Comparison of ENCODE assay signal across 15 mouse cellular contexts in genomic region chr8:106292484-106293396, GRCm38 (mm10). TPM values are rescaled to one million over a fixed set of nuclear protein-coding genes. Genes with fewer than 3 reads are reported as not detected.
A peak's percentile ranks its signal among the peaks of the same experiment; 100 is the strongest.
DNase-seq lines count a peak whose midpoint lies in the region; ATAC-seq and TF ChIP-seq lines count a peak whose summit lies in the region.
"Had no signal": no experiment of that assay in that cellular context is flagged by ENCODE, and none has a peak within 500 bp of the region (broad histone marks: within the 10 kb centered on the region; RNA-seq: fewer than 3 reads in every experiment).

No protein-coding gene starts in this region.

- no peak overlapping the region for H3K9ac ChIP-seq in limb, embryonic 12.5 days (replicated peaks)
- H3K9ac ChIP-seq in CH12.LX (ENCODE audit: insufficient read depth, low read depth): no peak overlapping the region
- no peak overlapping the region for H3K9ac ChIP-seq in embryonic facial prominence, embryonic 15.5 days
- no peak overlapping the region for H3K9ac ChIP-seq in midbrain, embryonic 14.5 days (replicated peaks; ENCODE audit: low read length)
- H3K9ac ChIP-seq: kidney, embryonic 15.5 days; liver, embryonic 13.5 days; midbrain, embryonic 12.5 days; neural tube, embryonic 12.5 days had no signal

- WGBS in limb, embryonic 12.5 days: 60% methylated on average over 20 of the region's 20 CpGs
- 76% methylated on average over 20 of the region's 20 CpGs for WGBS in limb, embryonic 10.5 days
- 47% methylated on average over 20 of the region's 20 CpGs for WGBS in embryonic facial prominence, embryonic 15.5 days
- 64% methylated on average over 20 of the region's 20 CpGs for WGBS in midbrain, embryonic 14.5 days

- no peak overlapping the region for H3K4me2 ChIP-seq in limb, embryonic 12.5 days
- peak overlapping the region; percentile 76; the same call in 1 of the 2 replicates for H3K4me2 ChIP-seq in CH12.LX (ENCODE audit: insufficient read depth, low read depth, poor library complexity, severe bottlenecking)
- H3K4me2 ChIP-seq in embryonic facial prominence, embryonic 15.5 days (replicated peaks): no peak overlapping the region
- H3K4me2 ChIP-seq in midbrain, embryonic 14.5 days (ENCODE audit: low read length): no peak overlapping the region
- H3K4me2 ChIP-seq: kidney, embryonic 15.5 days; liver, embryonic 13.5 days; midbrain, embryonic 12.5 days; neural tube, embryonic 12.5 days had no signal

- TF ChIP-seq RAD21 in CH12.LX (IDR thresholded peaks at IDR 0.05; ENCODE audit: low read depth, low read length): no peak

- no peaks in the 10 kb centered on the region for H3K36me3 ChIP-seq in limb, embryonic 12.5 days
- H3K36me3 ChIP-seq in limb, embryonic 10.5 days: no peaks in the 10 kb centered on the region
- H3K36me3 ChIP-seq in CH12.LX (replicated peaks in 1 of 2; ENCODE audit: control insufficient read depth in 1 of 2, insufficient read depth in 1 of 2, low read length in 1 of 2): no peaks in the 10 kb centered on the region
- no peaks in the 10 kb centered on the region for H3K36me3 ChIP-seq in embryonic facial prominence, embryonic 15.5 days
- H3K36me3 ChIP-seq in midbrain, embryonic 14.5 days (ENCODE audit: control insufficient read depth, insufficient read depth, low read length): no peaks in the 10 kb centered on the region
- H3K36me3 ChIP-seq: kidney, embryonic 15.5 days; liver, embryonic 13.5 days; midbrain, embryonic 12.5 days; neural tube, embryonic 12.5 days had no signal

- no peak for DNase-seq in limb, embryonic 10.5 days (ENCODE audit: low spot score)
- DNase-seq in CH12.LX (ENCODE audit: extremely low read depth): peak; percentile 50
- peak; percentile 30 for DNase-seq in skeletal muscle tissue, adult 2 months (ENCODE audit: low read depth, low spot score)
- no peak for DNase-seq in right cerebral cortex, postnatal 36 days (ENCODE audit: low spot score in 2 of 2)
- DNase-seq in midbrain, embryonic 14.5 days: no peak
- DNase-seq: heart, adult 2 months; heart, postnatal 14 days; liver, embryonic 13.5 days had no signal

- no peaks in the 10 kb centered on the region for H3K9me3 ChIP-seq in limb, embryonic 12.5 days
- H3K9me3 ChIP-seq in limb, embryonic 10.5 days (replicated peaks): no peaks in the 10 kb centered on the region
- no peaks in the 10 kb centered on the region for H3K9me3 ChIP-seq in CH12.LX (replicated peaks; ENCODE audit: low read length)
- no peaks in the 10 kb centered on the region for H3K9me3 ChIP-seq in embryonic facial prominence, embryonic 15.5 days (replicated peaks)
- no peaks in the 10 kb centered on the region for H3K9me3 ChIP-seq in midbrain, embryonic 14.5 days (ENCODE audit: control insufficient read depth, low read length)
- H3K9me3 ChIP-seq: kidney, embryonic 15.5 days; liver, embryonic 13.5 days; midbrain, embryonic 12.5 days; neural tube, embryonic 12.5 days had no signal

- H3K27ac ChIP-seq in limb, embryonic 12.5 days: peak overlapping the region; percentile 35; the same call in 1 of the 2 replicates
- H3K27ac ChIP-seq in limb, embryonic 10.5 days: no peak overlapping the region
- H3K27ac ChIP-seq in CH12.LX (ENCODE audit: insufficient read depth, low read depth): no peak overlapping the region
- 0 out of 2 replicates have a peak overlapping the region, but pooled peaks have one; percentile 17 for H3K27ac ChIP-seq in embryonic facial prominence, embryonic 15.5 days (replicated peaks)
- H3K27ac ChIP-seq in midbrain, embryonic 14.5 days (replicated peaks; ENCODE audit: low read depth, low read length): no peak overlapping the region
- H3K27ac ChIP-seq: heart, adult 2 months; kidney, embryonic 15.5 days; liver, embryonic 13.5 days; midbrain, embryonic 12.5 days; neural tube, embryonic 12.5 days had no signal

- H3K4me1 ChIP-seq in limb, embryonic 12.5 days (replicated peaks): 0 out of 2 replicates have a peak, but pooled peaks cover 10% of the 10 kb centered on the region
- H3K4me1 ChIP-seq in limb, embryonic 10.5 days: no peaks in the 10 kb centered on the region
- H3K4me1 ChIP-seq in CH12.LX (ENCODE audit: control insufficient read depth in 1 of 2, insufficient read depth in 2 of 2): peaks cover 7 to 17% of the 10 kb centered on the region in 2 experiments
- H3K4me1 ChIP-seq in embryonic facial prominence, embryonic 15.5 days: peaks cover 16% of the 10 kb centered on the region; the same call in 1 of the 2 replicates
- H3K4me1 ChIP-seq in midbrain, embryonic 14.5 days (ENCODE audit: control insufficient read depth, insufficient read depth, low read length): no peaks in the 10 kb centered on the region
- H3K4me1 ChIP-seq: liver, embryonic 13.5 days had no signal

- dilution Hi-C loops in CH12.LX (cut with MboI; ENCODE audit: extremely low pct_ligation_motif_present, extremely low pct_unique_long_range_greater_than_20kb, low sequenced_read_pairs): no loop called here

- H3K79me2 ChIP-seq in CH12.LX (replicated peaks; ENCODE audit: control insufficient read depth, extremely low read depth, insufficient read depth, poor library complexity, severe bottlenecking): no peaks in the 10 kb centered on the region

- no peak for TF ChIP-seq POLR2A in CH12.LX (IDR thresholded peaks at IDR 0.05; ENCODE audit: low read depth, low read length)

- H3K27me3 ChIP-seq in limb, embryonic 12.5 days: 0 out of 2 replicates have a peak, but pooled peaks cover 4% of the 10 kb centered on the region
- H3K27me3 ChIP-seq in limb, embryonic 10.5 days (ENCODE audit: low read depth, poor library complexity, severe bottlenecking): no peaks in the 10 kb centered on the region
- peaks cover 14% of the 10 kb centered on the region for H3K27me3 ChIP-seq in CH12.LX (replicated peaks)
- H3K27me3 ChIP-seq in embryonic facial prominence, embryonic 15.5 days: no peaks in the 10 kb centered on the region
- H3K27me3 ChIP-seq in midbrain, embryonic 14.5 days (ENCODE audit: control insufficient read depth, insufficient read depth, low read length): no peaks in the 10 kb centered on the region
- H3K27me3 ChIP-seq: kidney, embryonic 15.5 days; liver, embryonic 13.5 days; midbrain, embryonic 12.5 days; neural tube, embryonic 12.5 days had no signal

- no peak overlapping the region for H3K4me3 ChIP-seq in limb, embryonic 12.5 days (replicated peaks)
- H3K4me3 ChIP-seq in limb, embryonic 10.5 days: no peak overlapping the region
- peak overlapping the region in 1 of 3 experiments; percentile 3 for H3K4me3 ChIP-seq in CH12.LX (replicated peaks in 1 of 3; ENCODE audit: low read depth in 2 of 3, low read length in 2 of 3, poor library complexity in 1 of 3)
- H3K4me3 ChIP-seq in embryonic facial prominence, embryonic 15.5 days (replicated peaks): no peak overlapping the region
- no peak overlapping the region for H3K4me3 ChIP-seq in midbrain, embryonic 14.5 days (replicated peaks; ENCODE audit: low read depth, low read length)
- H3K4me3 ChIP-seq: heart, adult 2 months; kidney, embryonic 15.5 days; liver, embryonic 13.5 days; midbrain, embryonic 12.5 days; neural tube, embryonic 12.5 days had no signal

- no peak for ATAC-seq in limb, embryonic 12.5 days (ENCODE audit: insufficient number of reproducible peaks, insufficient read depth, low FRiP score, low TSS enrichment, low read depth)
- peak; percentile 30; the same call in 1 of the 2 replicates for ATAC-seq in embryonic facial prominence, embryonic 15.5 days (ENCODE audit: insufficient number of reproducible peaks, low FRiP score, low TSS enrichment, low read depth)
- no peak for ATAC-seq in midbrain, embryonic 14.5 days (ENCODE audit: low FRiP score, low TSS enrichment)
- ATAC-seq: inflammation-experienced regulatory T-cells, adult 6 months; lung, postnatal 0 days had no signal

- TF ChIP-seq EP300 in CH12.LX (IDR thresholded peaks at IDR 0.05; ENCODE audit: low read length): 0 out of 2 replicates have a peak, but pooled peaks have one; percentile 3

- in situ Hi-C loops in CH12.LX (cut with MboI; ENCODE audit: low pct_ligation_motif_present, low pct_unique_long_range_greater_than_20kb, low sequenced_read_pairs): no loop called here

- TF ChIP-seq CTCF in CH12.LX (conservative IDR thresholded peaks at IDR 0.05 in 1 of 2, IDR thresholded peaks at IDR 0.05 in 1 of 2; ENCODE audit: low read depth in 2 of 2, low read length in 2 of 2): no peak

TF ChIP-seq in CH12.LX, 34 proteins besides CTCF, POLR2A, EP300 and RAD21 (continues in another document):
- TF ChIP-seq ZKSCAN1 (IDR thresholded peaks at IDR 0.05; ENCODE audit: borderline replicate concordance, low read depth, low read length) (no peak), ETS1 (conservative IDR thresholded peaks at IDR 0.05; ENCODE audit: low read depth, low read length) (peak; percentile 7; the same call in 1 of the 2 replicates), GABPA (IDR thresholded peaks at IDR 0.05; ENCODE audit: insufficient replicate concordance, low read depth, low read length) (no peak), CHD1 (IDR thresholded peaks at IDR 0.05; ENCODE audit: low read depth, low read length) (no peak), MAX (IDR thresholded peaks at IDR 0.05; ENCODE audit: low read length) (no peak; the same call in 1 of the 2 replicates), MEF2A (IDR thresholded peaks at IDR 0.05; ENCODE audit: borderline replicate concordance, low read depth, low read length) (peak; percentile 78), ZC3H11A (IDR thresholded peaks at IDR 0.05; ENCODE audit: low read depth, low read length) (no peak), MXI1 (IDR thresholded peaks at IDR 0.05; ENCODE audit: low read depth, low read length) (0 out of 2 replicates have a peak, but pooled peaks have one; percentile 9), ZMIZ1 (IDR thresholded peaks at IDR 0.05; ENCODE audit: low read depth, low read length) (no peak), PAX5 (IDR thresholded peaks at IDR 0.05; ENCODE audit: low read length) (no peak), MAFK (IDR thresholded peaks at IDR 0.05; ENCODE audit: insufficient replicate concordance, low read length) (peak; percentile 4; the same call in 1 of the 2 replicates), MYC (IDR thresholded peaks at IDR 0.05; ENCODE audit: low read depth, low read length) (no peak), POLR2AphosphoS2 (IDR thresholded peaks at IDR 0.05; ENCODE audit: low read depth, low read length) (no peak), RCOR1 (conservative IDR thresholded peaks at IDR 0.05; ENCODE audit: low read depth, low read length) (no peak), ELF1 (IDR thresholded peaks at IDR 0.05; ENCODE audit: low read depth, low read length) (0 out of 2 replicates have a peak, but pooled peaks have one; percentile 14)

RNA-seq across cellular contexts. Expression of gene Smpd3, which starts 45.0 kb away (rescaled TPM):
- polyA plus RNA-seq in limb, embryonic 12.5 days (2016; fragmentation: Nextera tagmentation; extraction: Ambion mirVana): 0.46 and 3.4 TPM in 2 replicates
- 0.68 and 1.4 TPM in 2 replicates for polyA plus RNA-seq in limb, embryonic 10.5 days (2016; fragmentation: Nextera tagmentation; extraction: Ambion mirVana)
- total RNA-seq in CH12.LX (2012; rRNA removed) (0.21 and 0.25 TPM in 2 replicates), CH12.LX (2014; rRNA removed) (0.16 and 0.23 TPM in 2 replicates)
- 0.16 and 0.19 TPM in 2 replicates for polyA plus RNA-seq in CH12.LX (2012; ENCODE audit: insufficient read length, low read depth)
- polyA plus RNA-seq in embryonic facial prominence, embryonic 15.5 days (2015; fragmentation: Nextera tagmentation; extraction: Ambion mirVana): 29.6 and 32.6 TPM in 2 replicates
- 44.1 and 45.2 TPM in 2 replicates for polyA plus RNA-seq in midbrain, embryonic 14.5 days (2014; fragmentation: Nextera tagmentation; extraction: Ambion mirVana)
- polyA plus RNA-seq: inflammation-experienced regulatory T-cells, adult 6 months had no signal

Comparison
In these comparisons a context has a peak if more than half of its experiments do, and no peak if none do; other contexts are left out.
1. H3K27ac ChIP-seq: peak in limb, embryonic 12.5 days (single experiment) and embryonic facial prominence, embryonic 15.5 days (single experiment); none in limb, embryonic 10.5 days (single experiment), CH12.LX (single experiment) and midbrain, embryonic 14.5 days (single experiment).
2. DNase-seq: peak in CH12.LX (single experiment) and skeletal muscle tissue, adult 2 months (single experiment); none in limb, embryonic 10.5 days (single experiment), right cerebral cortex, postnatal 36 days (0 of 2) and midbrain, embryonic 14.5 days (single experiment).